7 mouse cellular contexts compared by ENCODE assay signal in the genomic region with DNA sequence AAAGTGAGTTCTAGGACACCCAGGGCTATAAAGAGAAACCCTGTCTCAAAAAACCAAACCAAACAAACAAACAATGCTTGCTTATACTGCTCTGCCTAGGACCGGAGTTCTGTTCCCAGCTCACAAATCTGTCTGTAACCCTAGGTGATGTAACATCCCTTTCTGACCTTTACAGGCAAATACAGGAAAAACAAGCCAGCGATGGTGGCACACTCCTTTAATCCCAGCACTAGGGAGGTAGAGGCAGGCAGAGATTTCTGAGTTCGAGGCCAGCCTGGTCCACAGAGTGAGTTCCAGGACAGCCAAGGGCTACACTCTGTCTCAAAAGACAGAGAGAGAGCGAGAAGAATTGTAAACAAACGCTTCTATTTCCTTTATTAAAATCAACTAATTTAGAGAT. TPM values are rescaled to one million over a fixed set of nuclear protein-coding genes. Genes with fewer than 3 reads are reported as not detected.
DNase-seq lines count a peak whose midpoint lies in the region; ATAC-seq and TF ChIP-seq lines count a peak whose summit lies in the region.

No protein-coding gene starts in this region.

- peaks cover 7% of the 10 kb centered on the region; the same call in 1 of the 2 replicates for H3K36me3 ChIP-seq in kidney, postnatal 0 days (ENCODE audit: insufficient read depth, low read length)
- H3K36me3 ChIP-seq in embryonic facial prominence, embryonic 15.5 days, result peaks cover 23% of the 10 kb centered on the region
- peaks cover 20% of the 10 kb centered on the region for H3K36me3 ChIP-seq in hindbrain, embryonic 13.5 days
- peaks cover 2% of the 10 kb centered on the region for H3K36me3 ChIP-seq in neural tube, embryonic 14.5 days (ENCODE audit: control insufficient read depth, insufficient read depth, low read length)

- no peak overlapping the region for H3K9ac ChIP-seq in kidney, postnatal 0 days (ENCODE audit: low read depth, low read length)
- no peak overlapping the region for H3K9ac ChIP-seq in embryonic facial prominence, embryonic 15.5 days
- H3K9ac ChIP-seq in hindbrain, embryonic 13.5 days, result no peak overlapping the region
- no peak overlapping the region for H3K9ac ChIP-seq in neural tube, embryonic 14.5 days (replicated peaks; ENCODE audit: low read depth, low read length)

- H3K27me3 ChIP-seq in kidney, postnatal 0 days (ENCODE audit: insufficient read depth, low read length), result no peaks in the 10 kb centered on the region
- H3K27me3 ChIP-seq in embryonic facial prominence, embryonic 15.5 days, result no peaks in the 10 kb centered on the region
- no peaks in the 10 kb centered on the region for H3K27me3 ChIP-seq in hindbrain, embryonic 13.5 days
- H3K27me3 ChIP-seq in neural tube, embryonic 14.5 days (ENCODE audit: control insufficient read depth, insufficient read depth, low read length), result no peaks in the 10 kb centered on the region

- H3K9me3 ChIP-seq in kidney, postnatal 0 days (replicated peaks; ENCODE audit: low read length), result no peaks in the 10 kb centered on the region
- H3K9me3 ChIP-seq in embryonic facial prominence, embryonic 15.5 days (replicated peaks), result no peaks in the 10 kb centered on the region
- H3K9me3 ChIP-seq in hindbrain, embryonic 13.5 days, result no peaks in the 10 kb centered on the region
- no peaks in the 10 kb centered on the region for H3K9me3 ChIP-seq in neural tube, embryonic 14.5 days (ENCODE audit: control insufficient read depth, low read length)

- TF ChIP-seq CTCF in kidney, postnatal 0 days (IDR thresholded peaks at IDR 0.05; ENCODE audit: low read depth), result no peak

- DNase-seq in kidney, postnatal 0 days (ENCODE audit: low spot score), result no peak
- DNase-seq in kidney, postnatal 25 days, result no peak
- DNase-seq in gastrocnemius, postnatal 10 days, result no peak
- DNase-seq in yolk sac, embryonic 10.5 days (ENCODE audit: low spot score), result no peak

- peak overlapping the region; percentile 32; the same call in 1 of the 2 replicates for H3K27ac ChIP-seq in kidney, postnatal 0 days
- H3K27ac ChIP-seq in embryonic facial prominence, embryonic 15.5 days (replicated peaks), result peak overlapping the region; percentile 98
- peak overlapping the region; percentile 98 for H3K27ac ChIP-seq in hindbrain, embryonic 13.5 days
- peak overlapping the region; percentile 97 for H3K27ac ChIP-seq in neural tube, embryonic 14.5 days (ENCODE audit: low read depth, low read length)

- ATAC-seq in kidney, postnatal 0 days (replicated peaks; ENCODE audit: low FRiP score, low read depth), result no peak
- ATAC-seq in embryonic facial prominence, embryonic 15.5 days (ENCODE audit: insufficient number of reproducible peaks, low FRiP score, low TSS enrichment, low read depth), result no peak
- ATAC-seq in hindbrain, embryonic 13.5 days (ENCODE audit: low FRiP score), result no peak
- ATAC-seq in neural tube, embryonic 14.5 days (ENCODE audit: low read depth), result no peak

- no peak overlapping the region for H3K4me3 ChIP-seq in kidney, postnatal 0 days (replicated peaks; ENCODE audit: low read depth, low read length)
- no peak overlapping the region for H3K4me3 ChIP-seq in embryonic facial prominence, embryonic 15.5 days (replicated peaks)
- peak overlapping the region; percentile 47; the same call in 1 of the 2 replicates for H3K4me3 ChIP-seq in hindbrain, embryonic 13.5 days
- H3K4me3 ChIP-seq in neural tube, embryonic 14.5 days (ENCODE audit: low read depth, low read length), result no peak overlapping the region

- no peaks in the 10 kb centered on the region; the same call in 1 of the 2 replicates for H3K4me1 ChIP-seq in kidney, postnatal 0 days (replicated peaks; ENCODE audit: insufficient read depth, low read length)
- peaks cover 24% of the 10 kb centered on the region for H3K4me1 ChIP-seq in embryonic facial prominence, embryonic 15.5 days
- peaks cover 29% of the 10 kb centered on the region for H3K4me1 ChIP-seq in hindbrain, embryonic 13.5 days (replicated peaks)
- H3K4me1 ChIP-seq in neural tube, embryonic 14.5 days (ENCODE audit: control insufficient read depth, insufficient read depth, low read length), result peaks cover 15% of the 10 kb centered on the region

- 86% methylated on average over 5 of the region's 5 CpGs for WGBS in kidney, postnatal 0 days
- 87% methylated on average over 5 of the region's 5 CpGs for WGBS in embryonic facial prominence, embryonic 15.5 days
- WGBS in hindbrain, embryonic 13.5 days, result 89% methylated on average over 5 of the region's 5 CpGs
- 93% methylated on average over 5 of the region's 5 CpGs for WGBS in neural tube, embryonic 14.5 days

- H3K4me2 ChIP-seq in kidney, postnatal 0 days (ENCODE audit: low read length), result no peak overlapping the region
- H3K4me2 ChIP-seq in embryonic facial prominence, embryonic 15.5 days (replicated peaks), result peak overlapping the region; percentile 72; the same call in 1 of the 2 replicates
- peak overlapping the region; percentile 59 for H3K4me2 ChIP-seq in hindbrain, embryonic 13.5 days
- H3K4me2 ChIP-seq in neural tube, embryonic 14.5 days (ENCODE audit: low read depth, low read length), result no peak overlapping the region

RNA-seq across cellular contexts. Expression of a gene that starts 0.8 kb away (rescaled TPM):
- 3.9 and 4.7 TPM in 2 replicates for polyA plus RNA-seq in kidney, postnatal 0 days (2015; fragmentation: Nextera tagmentation; extraction: Ambion mirVana)
- polyA plus RNA-seq in embryonic facial prominence, embryonic 15.5 days (2015; fragmentation: Nextera tagmentation; extraction: Ambion mirVana), result 5.0 and 5.3 TPM in 2 replicates
- 8.5 and 8.6 TPM in 2 replicates for polyA plus RNA-seq in hindbrain, embryonic 13.5 days (2015; fragmentation: Nextera tagmentation; extraction: Ambion mirVana)
- polyA plus RNA-seq in neural tube, embryonic 14.5 days (2014; fragmentation: Nextera tagmentation; extraction: Ambion mirVana), result 7.7 and 9.7 TPM in 2 replicates
- total RNA-seq in gastrocnemius, postnatal 10 days (2021), result 10 to 100 TPM in 1 of 2 experiments, 1 to 10 TPM in 1; 9.5 to 12.6 TPM

RNA-seq across cellular contexts. Expression of a gene that starts 0.8 kb away (rescaled TPM):
- polyA plus RNA-seq in kidney, postnatal 0 days (2015; fragmentation: Nextera tagmentation; extraction: Ambion mirVana), result 7.7 and 7.8 TPM in 2 replicates
- 11.8 and 11.9 TPM in 2 replicates for polyA plus RNA-seq in embryonic facial prominence, embryonic 15.5 days (2015; fragmentation: Nextera tagmentation; extraction: Ambion mirVana)
- 15.1 and 15.2 TPM in 2 replicates for polyA plus RNA-seq in hindbrain, embryonic 13.5 days (2015; fragmentation: Nextera tagmentation; extraction: Ambion mirVana)
- 17.0 and 19.5 TPM in 2 replicates for polyA plus RNA-seq in neural tube, embryonic 14.5 days (2014; fragmentation: Nextera tagmentation; extraction: Ambion mirVana)
- total RNA-seq in gastrocnemius, postnatal 10 days (2021), result 10 to 100 TPM in 1 of 2 experiments, 1 to 10 TPM in 1; 8.5 to 10.5 TPM

RNA-seq across cellular contexts. Expression of a gene that starts 46.7 kb away (rescaled TPM):
- 5.6 and 6.7 TPM in 2 replicates for polyA plus RNA-seq in kidney, postnatal 0 days (2015; fragmentation: Nextera tagmentation; extraction: Ambion mirVana)
- 9.1 and 11.4 TPM in 2 replicates for polyA plus RNA-seq in embryonic facial prominence, embryonic 15.5 days (2015; fragmentation: Nextera tagmentation; extraction: Ambion mirVana)
- 17.5 and 18.4 TPM in 2 replicates for polyA plus RNA-seq in hindbrain, embryonic 13.5 days (2015; fragmentation: Nextera tagmentation; extraction: Ambion mirVana)
- 21.2 and 25.3 TPM in 2 replicates for polyA plus RNA-seq in neural tube, embryonic 14.5 days (2014; fragmentation: Nextera tagmentation; extraction: Ambion mirVana)
- total RNA-seq in gastrocnemius, postnatal 10 days (2021), result 1 to 10 TPM; 5.9 to 9.2 TPM

RNA-seq across cellular contexts. Expression of a gene that starts 47.4 kb away (rescaled TPM):
- 5.5 and 5.6 TPM in 2 replicates for polyA plus RNA-seq in kidney, postnatal 0 days (2015; fragmentation: Nextera tagmentation; extraction: Ambion mirVana)
- polyA plus RNA-seq in embryonic facial prominence, embryonic 15.5 days (2015; fragmentation: Nextera tagmentation; extraction: Ambion mirVana), result 6.4 and 6.5 TPM in 2 replicates
- 18.2 and 18.9 TPM in 2 replicates for polyA plus RNA-seq in hindbrain, embryonic 13.5 days (2015; fragmentation: Nextera tagmentation; extraction: Ambion mirVana)
- polyA plus RNA-seq in neural tube, embryonic 14.5 days (2014; fragmentation: Nextera tagmentation; extraction: Ambion mirVana), result 24.2 and 28.3 TPM in 2 replicates
- 1 to 10 TPM; 2.5 to 4.3 TPM for total RNA-seq in gastrocnemius, postnatal 10 days (2021)

RNA-seq across cellular contexts. Expression of a gene that starts 53.7 kb away (rescaled TPM):
- polyA plus RNA-seq in kidney, postnatal 0 days (2015; fragmentation: Nextera tagmentation; extraction: Ambion mirVana), result 4.6 TPM in 2 replicates
- 4.8 and 5.6 TPM in 2 replicates for polyA plus RNA-seq in embryonic facial prominence, embryonic 15.5 days (2015; fragmentation: Nextera tagmentation; extraction: Ambion mirVana)
- 12.4 and 13.0 TPM in 2 replicates for polyA plus RNA-seq in hindbrain, embryonic 13.5 days (2015; fragmentation: Nextera tagmentation; extraction: Ambion mirVana)
- polyA plus RNA-seq in neural tube, embryonic 14.5 days (2014; fragmentation: Nextera tagmentation; extraction: Ambion mirVana), result 13.4 and 16.0 TPM in 2 replicates
- under 1 TPM; 0.16 to 0.36 TPM for total RNA-seq in gastrocnemius, postnatal 10 days (2021)

Comparison
In these comparisons a context has a peak if more than half of its experiments do, and no peak if none do; other contexts are left out.
1. H3K27ac ChIP-seq: peak in every context shown above with its lines; median percentile 98 in embryonic facial prominence, embryonic 15.5 days; 98 in hindbrain, embryonic 13.5 days; 97 in neural tube, embryonic 14.5 days; 32 in kidney, postnatal 0 days.
2. H3K4me2 ChIP-seq: peak in embryonic facial prominence, embryonic 15.5 days (single experiment) and hindbrain, embryonic 13.5 days (single experiment); none in kidney, postnatal 0 days (single experiment) and neural tube, embryonic 14.5 days (single experiment).